Mouse (Mus musculus) heart, postnatal 10 days (tissue): ENCODE results near the gene Eno3. TPM values are rescaled to one million over a fixed set of nuclear protein-coding genes. Genes with fewer than 3 reads are reported as not detected.

Experiments used
- DNase-seq, 2 experiments: peaks; one replicate each; pipeline ENCODE4 v3.0.0; 2021
- intact Hi-C: fragments of 180-260 bp; cut with DNase I; formaldehyde crosslinking; loops from one replicate; pipeline ENCODE4 v1.15.1; 2025
- total RNA-seq, 2 experiments: library from RNA; stranded (reverse); gene quantifications; 2 replicates each; pipeline ENCODE4 v1.2.3; 2021

Gene Eno3
- total RNA-seq, 2 experiments from 2014 or later, result 1,599 to 1,711 TPM

DNA sequence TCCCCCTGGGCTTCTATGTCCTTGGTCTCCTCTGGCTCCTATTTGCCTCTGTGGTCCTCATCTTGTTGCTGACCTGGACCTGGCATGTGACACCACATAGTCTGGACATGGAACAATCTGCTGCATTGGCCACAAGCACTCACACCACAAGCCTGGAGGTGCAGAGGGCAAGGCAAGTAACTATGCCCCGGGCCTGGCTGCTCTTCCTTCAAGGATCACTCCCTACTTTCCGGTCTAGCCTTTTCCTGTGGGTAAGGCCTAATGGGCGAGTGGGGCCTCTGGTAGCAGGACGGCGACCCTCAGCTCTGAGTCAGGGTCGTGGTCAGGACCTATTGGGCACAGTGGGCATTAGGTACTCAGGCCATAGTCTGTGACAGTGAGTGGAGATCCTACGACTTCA, 15.8 kb upstream of the Eno3 start:
- no peak for DNase-seq
- intact Hi-C loops, result no loop called here

DNA sequence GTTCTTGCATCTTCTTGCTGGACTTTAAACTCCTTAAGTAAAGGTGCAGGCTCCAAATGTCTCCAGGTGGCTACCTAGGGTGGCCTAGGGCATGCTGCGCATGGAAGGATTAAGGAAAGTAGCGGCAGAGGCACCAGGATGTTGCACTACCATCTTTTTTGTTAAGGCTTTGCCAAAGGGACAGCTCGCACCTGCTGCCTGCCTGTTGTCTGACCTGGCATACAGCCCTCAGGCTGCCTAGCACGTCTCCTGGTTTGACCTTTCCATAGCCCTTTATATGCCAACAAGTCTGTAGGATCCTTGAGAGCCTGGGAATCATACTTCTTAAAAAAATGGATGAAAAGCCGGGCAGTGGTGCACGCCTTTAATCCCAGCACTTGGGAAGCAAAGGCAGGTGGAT, 14.0 kb upstream of the Eno3 start:
- intact Hi-C loops, result no loop called here

DNA sequence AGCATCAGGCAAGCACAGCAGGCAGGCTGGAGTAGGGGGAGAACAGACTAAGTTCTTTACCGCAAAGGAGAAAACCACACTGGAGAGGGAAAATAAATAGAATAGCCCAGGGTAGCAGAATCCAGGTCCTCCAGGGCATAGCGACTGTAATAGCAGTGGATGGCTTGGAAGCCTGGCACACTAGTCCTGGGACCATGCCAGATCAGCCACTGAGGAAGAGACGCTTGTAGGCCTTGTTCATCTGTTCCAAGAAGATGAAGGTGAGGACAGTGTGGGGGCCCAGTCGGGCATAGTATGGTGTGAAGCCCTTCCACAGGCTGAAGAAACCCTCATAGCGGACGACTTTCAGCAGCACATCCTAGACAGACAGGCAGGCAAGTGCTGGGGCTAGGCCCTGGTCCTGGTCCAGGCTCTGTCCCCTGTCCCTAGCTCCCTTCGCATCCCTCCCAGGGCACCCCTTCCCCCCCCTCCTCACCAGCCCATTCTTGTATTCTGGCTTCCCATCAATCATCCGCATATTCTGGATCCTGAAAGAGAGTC, 12.4 kb upstream of the Eno3 start:
- no peak for DNase-seq
- intact Hi-C loops, result no loop called here

More for the DNA sequence above, 14.0 kb upstream of the Eno3 start:
- no peak for DNase-seq

DNA sequence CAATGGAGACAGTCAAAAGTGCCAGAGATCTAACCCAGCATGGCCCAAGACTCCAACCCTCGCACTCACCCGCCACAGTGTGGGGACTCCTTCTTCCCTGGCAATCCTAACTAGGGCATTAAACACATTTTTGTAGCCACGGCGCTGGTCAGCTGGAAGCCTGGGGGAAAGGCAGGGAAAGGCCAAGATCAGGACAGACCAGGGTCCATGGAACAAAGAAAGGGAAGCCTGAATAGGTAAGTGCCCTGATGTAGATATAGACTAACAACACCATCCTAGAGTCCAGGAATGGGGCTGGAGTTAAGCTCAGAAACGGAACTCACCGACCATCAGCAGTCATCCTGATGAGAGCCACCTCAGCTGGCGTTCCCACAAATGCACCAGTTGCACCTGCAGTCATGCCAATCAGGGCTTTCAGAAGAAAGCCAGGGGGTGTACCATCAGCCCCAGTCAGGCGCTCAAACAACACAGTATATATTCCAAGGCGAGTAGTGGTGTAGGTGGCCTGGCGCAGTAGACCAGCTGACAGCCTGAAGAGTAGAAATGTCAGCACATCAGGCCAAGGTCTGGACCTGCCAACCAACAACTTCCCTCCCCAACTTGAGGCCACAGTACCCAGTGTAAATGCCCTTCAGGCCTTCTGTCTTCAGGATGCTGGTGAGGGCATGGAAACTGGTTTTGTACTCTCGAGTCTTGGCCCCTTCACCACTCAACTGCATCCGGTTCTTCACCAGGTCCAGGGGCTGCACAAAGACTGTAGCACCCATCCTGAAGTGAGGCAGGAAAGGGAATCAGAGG, 11.3 kb upstream of the Eno3 start:
- peak; percentile 44 to 50 for DNase-seq
- intact Hi-C loops, result loop anchor here (2.0 kb wide), 1 partner anchor 55 kb away; the partner anchor contains the start of genes Inca1 and Kif1c

DNA sequence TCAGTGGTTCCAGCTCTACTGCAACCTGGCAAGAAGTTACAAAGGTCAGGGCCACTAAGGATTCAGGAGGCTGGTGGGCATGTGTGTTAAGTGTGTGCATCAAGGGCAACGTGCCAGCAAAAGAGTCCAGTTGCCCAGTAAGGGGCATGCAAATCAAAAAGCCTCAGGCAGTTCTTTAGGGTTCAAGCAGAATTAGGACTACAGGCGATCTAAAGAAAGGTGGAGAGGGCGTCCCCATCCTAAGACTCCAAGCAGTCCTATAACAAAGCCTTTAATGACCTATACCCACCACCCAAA, 10.8 kb upstream of the Eno3 start:
- DNase-seq, result peak in 1 of 2 experiments; percentile 32
- intact Hi-C loops, result loop anchor here (2.0 kb wide), 1 partner anchor 55 kb away; the partner anchor contains the start of genes Inca1 and Kif1c

DNA sequence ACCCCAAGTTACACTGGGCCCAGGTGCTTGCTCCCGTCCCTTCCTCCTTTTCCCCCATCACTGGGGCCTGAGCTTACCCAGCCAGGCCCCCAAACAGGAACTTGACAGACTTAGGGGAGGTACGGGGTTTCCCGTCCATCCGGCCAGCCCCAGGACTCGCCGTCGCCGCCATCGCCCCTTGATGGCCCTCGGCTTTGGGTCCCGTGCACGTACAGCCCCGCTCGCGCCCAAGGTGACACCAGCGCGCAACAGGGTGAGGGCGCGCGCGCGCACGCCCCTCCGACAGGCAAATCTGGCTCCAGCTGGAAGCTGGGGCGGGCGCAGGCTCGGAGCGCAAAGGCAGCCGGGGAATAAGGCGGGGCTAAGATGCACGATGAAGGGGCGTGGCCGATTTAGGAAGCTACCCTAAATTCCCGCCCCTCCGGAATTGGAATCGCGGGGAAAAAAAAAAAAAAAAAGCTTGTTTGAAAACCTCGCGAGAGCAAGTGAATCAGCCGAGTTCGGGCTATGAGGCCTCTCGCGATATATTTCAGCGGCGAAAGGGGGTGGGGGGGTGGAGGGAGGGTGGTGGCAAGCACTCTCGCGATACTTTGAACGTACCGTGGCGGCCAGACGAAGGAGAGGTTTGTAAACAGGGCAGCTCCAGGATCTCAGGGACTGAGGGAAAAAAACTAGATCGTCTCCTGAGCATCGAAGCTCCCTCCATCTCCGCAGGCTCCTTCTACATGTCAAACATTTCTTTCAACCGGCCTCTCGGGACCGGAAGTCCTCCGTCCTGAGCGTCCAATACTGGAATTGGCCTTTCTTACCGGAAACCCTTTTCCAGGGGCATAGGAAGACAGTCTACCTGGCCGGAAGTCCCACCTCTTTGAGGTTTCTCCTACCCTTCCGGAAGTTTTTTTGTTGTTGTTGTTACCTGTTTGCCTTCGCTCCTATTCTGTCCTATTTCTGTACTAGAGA, 10.0 kb upstream of the Eno3 start, which contains the start of the genes Rnf167 and Slc25a11:
TSS of gene Rnf167 (plus strand) at position 545 of the 960 bp plus-strand sequence.
TSS of gene Slc25a11 (minus strand) at position 789 of the 960 bp plus-strand sequence.
- peak; percentile 97 to 98 for DNase-seq
- intact Hi-C loops, result loop anchor here (2.0 kb wide), 1 partner anchor 54 kb away; the partner anchor contains the start of genes Inca1 and Kif1c

DNA sequence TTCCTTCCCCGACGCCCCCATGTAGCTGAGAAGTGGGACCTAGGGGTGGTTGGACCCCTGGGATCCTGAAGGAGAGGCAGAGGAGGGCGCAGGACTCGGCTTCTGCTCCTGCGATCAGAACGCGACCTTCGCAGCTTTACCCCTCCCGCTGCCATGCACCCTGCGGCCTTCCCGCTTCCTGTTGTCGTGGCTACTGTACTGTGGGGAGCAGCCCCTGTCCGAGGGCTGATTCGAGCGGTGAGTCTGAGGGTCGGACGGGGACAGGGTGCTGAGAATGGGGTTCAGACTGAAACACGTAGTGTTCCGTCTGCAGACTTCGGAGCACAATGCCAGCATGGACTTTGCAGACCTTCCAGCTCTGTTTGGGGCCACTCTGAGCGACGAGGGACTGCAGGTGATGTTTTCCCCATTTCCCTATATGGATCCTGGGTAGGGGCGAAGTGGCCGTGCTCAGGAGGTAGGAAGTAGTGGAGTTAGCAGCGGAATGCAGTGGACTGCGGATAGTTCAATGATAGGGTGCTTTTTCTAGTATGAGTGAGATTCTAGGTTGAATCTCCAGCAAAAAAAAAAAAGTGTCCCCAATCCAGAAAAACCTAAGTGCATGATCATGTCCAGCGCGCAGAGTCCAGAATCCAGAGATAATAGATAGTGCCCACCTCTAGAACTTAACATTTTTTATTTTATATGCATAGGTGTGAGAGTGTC, 9.1 kb upstream of the Eno3 start:
- DNase-seq, result peak in 1 of 2 experiments; percentile 47
- intact Hi-C loops, result loop anchor here (2.0 kb wide), 1 partner anchor 53 kb away; the partner anchor contains the start of genes Inca1 and Kif1c

DNA sequence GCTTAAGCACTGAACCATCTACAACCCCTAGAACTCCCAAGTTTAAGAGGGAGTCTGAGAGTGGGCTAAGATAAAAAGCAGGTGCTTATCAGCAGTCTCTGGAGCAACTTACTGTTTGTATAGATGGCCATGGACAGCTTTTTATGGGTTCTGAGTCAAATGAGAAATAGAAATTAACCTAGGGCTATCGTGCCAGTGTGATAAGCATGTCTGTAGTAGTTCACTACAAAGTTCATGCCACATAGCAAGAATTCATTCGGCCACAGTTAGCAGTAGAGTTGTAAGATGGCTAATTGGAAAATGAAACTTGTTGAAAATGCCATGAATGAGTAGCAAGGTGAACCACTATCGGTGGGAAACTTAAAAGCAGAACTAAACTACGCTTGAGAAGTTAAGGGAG, 8.5 kb upstream of the Eno3 start:
- no peak for DNase-seq
- intact Hi-C loops, result no loop called here

DNA sequence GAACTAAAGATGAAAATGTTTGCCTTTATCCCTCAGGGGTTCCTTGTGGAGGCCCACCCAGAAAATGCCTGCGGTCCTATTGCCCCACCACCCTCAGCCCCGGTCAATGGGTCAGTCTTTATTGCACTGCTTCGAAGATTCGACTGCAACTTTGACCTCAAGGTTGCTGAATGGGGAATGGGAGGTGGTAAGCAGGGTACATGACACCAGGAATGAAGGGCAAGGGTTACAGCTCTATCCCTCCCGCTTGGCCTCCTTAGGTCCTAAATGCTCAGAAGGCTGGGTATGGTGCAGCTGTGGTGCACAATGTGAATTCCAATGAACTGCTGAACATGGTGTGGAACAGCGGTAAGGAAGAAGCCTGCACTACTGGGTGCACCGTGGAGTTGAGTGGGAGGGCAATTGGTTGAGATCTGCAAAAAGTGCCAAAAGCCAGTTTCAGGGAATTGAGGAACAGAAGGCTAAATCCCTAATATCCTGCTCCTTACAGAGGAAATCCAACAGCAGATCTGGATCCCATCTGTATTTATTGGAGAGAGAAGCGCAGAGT, 7.7 kb upstream of the Eno3 start:
- DNase-seq, result no peak
- intact Hi-C loops, result no loop called here

DNA sequence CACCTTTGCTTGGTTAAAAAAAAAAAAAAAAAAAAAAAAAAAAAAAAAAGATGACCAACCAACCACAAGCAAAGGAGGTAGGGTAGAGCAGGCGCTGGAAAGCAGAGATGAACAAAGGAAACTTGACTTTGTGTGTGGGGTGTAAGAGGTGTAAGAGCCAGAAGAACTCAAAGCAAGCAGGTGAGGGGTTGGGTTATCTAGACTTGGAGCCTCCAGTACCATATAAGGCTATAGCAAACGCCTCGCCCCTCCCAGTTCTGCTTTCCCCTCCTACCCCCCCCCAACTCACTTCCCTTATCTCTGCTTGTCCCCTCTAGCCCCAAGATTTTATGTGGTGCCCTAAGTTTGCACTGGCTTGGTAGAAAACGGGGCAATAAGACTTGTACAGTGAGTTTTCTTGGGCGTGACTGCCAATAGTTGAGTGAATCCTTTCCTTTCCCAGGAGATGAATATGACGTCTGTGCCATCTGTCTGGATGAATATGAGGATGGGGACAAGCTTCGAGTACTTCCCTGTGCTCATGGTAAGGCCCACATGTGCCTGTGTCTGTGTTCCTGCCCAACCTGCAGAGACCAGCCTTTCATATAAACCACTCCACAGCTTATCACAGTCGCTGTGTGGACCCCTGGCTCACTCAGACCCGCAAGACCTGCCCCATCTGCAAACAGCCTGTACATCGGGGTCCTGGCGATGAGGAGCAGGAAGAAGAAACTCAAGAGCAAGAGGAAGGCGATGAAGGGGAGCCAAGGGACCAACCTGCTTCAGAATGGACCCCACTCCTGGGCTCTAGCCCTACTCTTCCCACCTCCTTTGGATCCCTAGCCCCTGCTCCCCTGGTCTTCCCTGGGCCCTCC, 6.5 kb upstream of the Eno3 start:
- intact Hi-C loops, result no loop called here
- DNase-seq, result no peak

DNA sequence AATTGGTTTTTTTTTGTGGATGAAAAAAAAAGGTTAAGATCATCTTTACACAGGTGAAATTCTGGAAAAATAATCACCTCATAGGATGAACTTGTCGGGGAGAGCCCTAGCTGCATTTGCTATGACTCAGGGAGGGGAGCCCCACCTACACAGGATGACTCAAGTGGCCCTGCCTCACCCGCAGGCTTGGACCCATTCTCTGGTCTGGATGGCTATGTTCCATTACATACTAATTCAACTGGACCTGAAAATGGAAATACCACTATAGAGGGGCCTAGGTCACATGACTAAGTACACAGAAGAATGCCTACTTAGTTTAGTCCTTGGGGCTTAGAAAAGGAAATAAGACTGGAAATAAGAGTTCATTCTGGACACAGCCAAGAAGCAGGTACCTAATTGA, 5.6 kb upstream of the Eno3 start:
- peak in 1 of 2 experiments; percentile 12 for DNase-seq
- intact Hi-C loops, result no loop called here

DNA sequence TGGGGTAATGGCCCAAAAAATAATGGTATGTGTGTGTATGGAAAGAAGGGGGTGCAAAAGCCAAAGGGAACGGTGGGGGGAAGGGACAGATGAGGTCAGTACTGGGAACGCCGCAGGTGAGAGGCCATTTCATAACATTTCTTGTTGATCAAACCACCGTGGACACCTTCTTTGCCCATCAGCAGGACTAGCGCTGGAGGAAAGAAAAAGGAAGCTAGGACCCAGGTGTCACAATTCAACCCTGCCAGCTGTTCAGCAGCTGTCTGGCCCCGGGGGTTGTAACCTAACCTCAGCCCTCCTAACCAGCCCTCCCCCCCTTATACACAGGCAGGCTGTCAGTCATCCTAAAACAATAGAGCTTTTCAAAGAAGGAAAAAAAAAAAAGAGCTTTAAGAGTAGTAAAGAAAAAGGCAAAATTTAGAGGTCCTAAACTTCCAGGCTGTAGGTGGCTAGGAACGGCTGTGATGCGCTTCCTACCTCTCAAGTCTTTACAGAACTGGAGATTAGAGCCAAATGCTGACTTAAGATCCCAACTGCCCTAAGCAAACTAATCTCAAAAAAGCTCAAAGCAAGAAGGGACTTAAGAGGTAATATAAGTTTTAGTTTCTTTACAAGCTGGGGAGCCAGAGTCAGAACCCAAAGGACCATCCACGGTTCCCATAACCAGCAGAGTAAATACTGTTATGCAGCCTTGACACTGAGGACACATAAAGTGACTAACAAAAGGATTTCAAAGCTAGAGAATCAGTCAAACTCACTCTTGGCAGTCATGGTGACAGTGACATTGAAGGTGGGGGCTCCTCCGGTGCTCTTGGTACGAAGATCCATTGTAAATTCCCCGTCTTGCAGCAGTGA, 4.7 kb upstream of the Eno3 start:
- DNase-seq, result peak in 1 of 2 experiments; percentile 32

DNA sequence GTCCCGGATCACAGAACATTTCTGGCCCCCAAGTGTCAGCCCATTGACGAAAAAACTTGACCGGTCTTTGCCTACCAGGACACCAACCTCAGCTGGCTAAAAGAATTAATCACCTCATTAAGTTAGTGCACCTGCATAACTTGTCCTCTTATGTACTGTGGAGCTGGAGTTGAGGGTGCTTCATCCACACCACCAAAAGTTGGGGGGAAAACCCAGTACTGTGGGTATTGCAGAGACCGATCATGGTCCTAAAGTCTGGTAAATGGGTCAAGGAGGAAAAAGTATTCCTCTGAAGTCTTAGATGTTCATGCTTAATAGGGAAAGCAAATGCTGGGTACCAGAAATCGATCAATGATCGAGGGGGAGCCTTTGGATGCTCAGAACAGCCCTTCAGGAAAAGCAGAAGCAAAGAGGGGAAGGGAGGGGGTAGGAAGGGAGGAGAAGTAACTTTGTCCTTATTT, 4.1 kb upstream of the Eno3 start:
- intact Hi-C loops, result no loop called here
- peak in 1 of 2 experiments; percentile 32 for DNase-seq

More for the DNA sequence above, 4.7 kb upstream of the Eno3 start:
- intact Hi-C loops, result no loop called here

DNA sequence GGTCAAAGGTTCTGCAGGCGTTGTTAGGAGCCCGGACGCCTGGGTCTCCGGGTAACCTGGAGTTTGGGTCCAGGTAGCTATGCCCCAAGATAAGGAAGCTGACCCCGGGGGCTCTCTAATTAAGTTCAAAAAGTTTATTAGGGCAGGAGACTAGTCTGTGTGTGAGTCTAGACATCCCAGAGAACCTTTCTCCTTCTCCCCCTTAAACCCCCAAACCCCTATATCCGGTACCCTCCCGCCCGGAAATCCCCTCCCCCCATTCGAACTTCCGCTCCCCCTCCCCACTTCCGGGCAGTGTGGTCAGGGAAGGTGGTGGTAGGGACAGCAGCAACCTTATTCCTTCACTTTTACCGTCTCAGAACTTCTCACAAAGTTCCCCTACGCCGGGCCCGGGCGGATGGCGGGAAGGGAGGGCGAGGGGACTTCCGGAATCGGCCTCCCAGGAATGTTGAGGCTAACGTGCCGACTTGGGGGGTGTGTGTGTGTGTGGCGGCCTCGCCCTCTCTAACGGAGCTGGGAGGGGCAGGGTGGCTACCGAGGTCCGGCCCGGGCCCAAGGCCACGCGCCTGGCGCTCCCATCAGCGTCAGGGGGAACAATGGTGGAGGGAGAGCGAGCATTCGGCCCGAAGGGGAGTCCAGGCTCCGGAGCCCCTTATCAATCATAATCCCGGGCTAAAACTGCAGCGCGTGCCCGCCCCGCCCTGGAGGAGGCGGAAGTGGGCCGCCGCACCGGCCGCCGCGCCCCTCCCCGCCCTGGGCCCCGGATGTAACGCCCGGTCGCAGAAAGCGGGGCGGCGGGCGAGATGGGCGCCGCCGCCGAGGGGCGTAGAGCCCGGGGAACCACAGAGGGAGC, 3.4 kb upstream of the Eno3 start:
- DNase-seq, result peak; percentile 75 to 76
- intact Hi-C loops, result no loop called here

DNA sequence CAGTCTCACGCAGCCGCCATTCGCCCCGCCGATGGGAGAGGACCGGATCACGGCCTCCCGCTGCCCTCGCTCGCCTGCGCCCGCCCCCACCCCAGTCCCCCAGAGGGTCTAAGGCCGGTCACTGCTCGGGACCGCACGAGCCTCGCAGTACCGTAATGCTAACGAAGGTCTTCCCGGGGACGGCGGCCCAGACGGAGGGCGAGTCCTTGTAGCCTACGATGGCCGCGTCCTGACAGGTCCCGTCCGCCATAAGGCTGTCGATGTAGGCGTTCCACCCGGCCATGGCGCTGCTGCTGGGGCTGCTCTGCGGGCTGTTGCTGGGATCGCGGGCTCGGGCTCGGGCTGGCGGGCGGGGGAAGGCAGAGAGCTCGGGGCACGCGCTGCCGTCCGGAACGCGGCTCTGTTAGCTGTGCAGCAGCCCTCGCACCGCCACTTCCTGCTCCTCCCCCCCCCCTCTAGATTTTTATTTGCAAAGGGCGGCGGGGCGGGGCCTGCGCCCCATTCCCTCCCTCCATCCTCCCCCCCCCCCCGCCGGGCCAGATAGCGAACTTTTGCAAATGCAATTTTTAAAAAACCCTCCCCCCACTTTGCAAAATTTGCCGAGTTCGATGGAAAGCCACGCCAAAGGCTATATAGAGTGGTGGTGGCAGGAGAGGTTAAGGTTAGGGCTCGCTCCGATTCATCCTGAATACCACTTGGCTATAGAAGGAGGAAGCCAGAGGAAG, 2.6 kb upstream of the Eno3 start, which contains the start of gene Pfn1:
TSS of gene Pfn1 (minus strand) at position 447 of the 725 bp plus-strand sequence.
- peak; percentile 78 for DNase-seq
- intact Hi-C loops, result no loop called here

DNA sequence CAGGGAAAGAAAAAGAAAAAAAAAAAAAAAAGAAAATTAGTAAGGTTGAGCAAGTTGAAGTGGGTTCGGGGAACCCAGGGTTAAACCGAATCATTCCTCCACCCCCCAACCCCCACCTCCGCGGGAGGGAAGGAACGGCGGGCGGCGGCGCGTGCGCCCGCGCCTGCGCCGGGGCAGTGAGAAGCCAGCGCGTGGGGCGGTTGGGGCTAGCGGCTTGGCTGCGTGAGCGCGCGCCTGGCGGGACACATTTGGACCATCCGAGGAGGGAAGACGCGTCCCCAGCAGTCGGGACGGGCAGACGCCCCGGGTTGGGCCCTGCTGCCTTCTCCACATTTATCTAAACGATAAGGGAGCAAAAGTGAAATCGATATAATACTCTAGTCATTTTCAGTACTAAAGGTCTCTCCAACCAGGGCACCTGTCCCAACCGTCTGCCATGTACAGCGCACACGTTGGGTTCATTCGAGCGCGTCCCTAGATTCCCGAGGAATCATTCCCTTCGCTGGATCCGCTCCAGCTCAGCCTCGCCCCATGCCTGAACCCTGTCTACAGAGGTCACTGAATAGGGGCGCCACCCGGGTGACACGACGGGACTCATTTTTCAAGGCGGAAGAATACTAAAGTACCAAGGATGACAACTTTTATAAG, 2.0 kb upstream of the Eno3 start:
- peak; percentile 90 to 92 for DNase-seq
- intact Hi-C loops, result no loop called here
